In genomic region chr1:88976101-88976500, GRCm38 (mm10) we compare ENCODE assay signal across 24 mouse cellular contexts.
DNase-seq lines count a peak whose midpoint lies in the region; ATAC-seq lines count a peak whose summit lies in the region.
"Had no signal": no experiment of that assay in that cellular context is flagged by ENCODE, and none has a peak within 500 bp of the region (broad histone marks: within the 10 kb centered on the region; RNA-seq: fewer than 3 reads in every experiment).

No protein-coding gene starts in this region.

- H3K4me2 ChIP-seq in kidney, embryonic 15.5 days = no peak overlapping the region
- H3K4me2 ChIP-seq: embryonic facial prominence, embryonic 12.5 days; embryonic facial prominence, embryonic 15.5 days; forebrain, embryonic 12.5 days; forebrain, embryonic 15.5 days; hindbrain, embryonic 12.5 days; hindbrain, embryonic 15.5 days had no signal

- ATAC-seq in kidney, embryonic 15.5 days (replicated peaks; ENCODE audit: low FRiP score) = no peak
- ATAC-seq: forebrain, embryonic 15.5 days had no signal

- no peaks in the 10 kb centered on the region for H3K27me3 ChIP-seq in kidney, embryonic 15.5 days
- H3K27me3 ChIP-seq: CH12.LX; embryonic facial prominence, embryonic 12.5 days; embryonic facial prominence, embryonic 15.5 days; forebrain, embryonic 12.5 days; forebrain, embryonic 15.5 days; hindbrain, embryonic 12.5 days; hindbrain, embryonic 15.5 days had no signal

- peaks cover 7% of the 10 kb centered on the region; the same call in 1 of the 2 replicates for H3K4me1 ChIP-seq in kidney, embryonic 15.5 days
- H3K4me1 ChIP-seq: embryonic facial prominence, embryonic 12.5 days; embryonic facial prominence, embryonic 15.5 days; forebrain, embryonic 15.5 days; heart, embryonic 10.5 days; hindbrain, embryonic 12.5 days; hindbrain, embryonic 15.5 days had no signal

- no peak overlapping the region for H3K4me3 ChIP-seq in kidney, embryonic 15.5 days (replicated peaks)
- H3K4me3 ChIP-seq: embryonic facial prominence, embryonic 12.5 days; embryonic facial prominence, embryonic 15.5 days; forebrain, embryonic 12.5 days; forebrain, embryonic 15.5 days; heart, adult 2 months; heart, embryonic 10.5 days; hindbrain, embryonic 12.5 days; hindbrain, embryonic 15.5 days had no signal

- 67% methylated on average over 8 of the region's 8 CpGs for WGBS in kidney, embryonic 15.5 days

- H3K27ac ChIP-seq in kidney, embryonic 15.5 days = no peak overlapping the region
- H3K27ac ChIP-seq: embryonic facial prominence, embryonic 12.5 days; embryonic facial prominence, embryonic 15.5 days; forebrain, embryonic 12.5 days; forebrain, embryonic 15.5 days; heart, adult 2 months; heart, embryonic 10.5 days; hindbrain, embryonic 12.5 days; hindbrain, embryonic 15.5 days had no signal

- no peak overlapping the region for H3K9ac ChIP-seq in kidney, embryonic 15.5 days
- H3K9ac ChIP-seq: embryonic facial prominence, embryonic 12.5 days; embryonic facial prominence, embryonic 15.5 days; forebrain, embryonic 12.5 days; forebrain, embryonic 15.5 days; hindbrain, embryonic 12.5 days; hindbrain, embryonic 15.5 days had no signal

- H3K36me3 ChIP-seq in kidney, embryonic 15.5 days = no peaks in the 10 kb centered on the region
- H3K36me3 ChIP-seq: embryonic facial prominence, embryonic 12.5 days; embryonic facial prominence, embryonic 15.5 days; forebrain, embryonic 12.5 days; forebrain, embryonic 15.5 days; G1E; heart, embryonic 10.5 days; hindbrain, embryonic 12.5 days; hindbrain, embryonic 15.5 days had no signal

- DNase-seq in kidney, adult 11 months = peak; percentile 17
- peak; percentile 24 for DNase-seq in kidney, postnatal 14 days
- no peak for DNase-seq in kidney, adult 18-20 months
- DNase-seq in fat pad, adult 2 months (ENCODE audit: extremely low read depth, low read depth, low spot score) = peak; percentile 4
- DNase-seq in cerebellum, adult 18-20 months = no peak
- DNase-seq in c-Kit-positive CD71-positive TER-119-positive erythroid progenitor cells, embryonic 14.5 days (ENCODE audit: low spot score) = no peak
- DNase-seq: adrenal gland, adult 2 months; adrenal gland, postnatal 14 days; B cell, adult 2 months; cerebellum, adult 11-12 months; cerebellum, adult 9-11 months; cerebellum, postnatal 25 days; gastrocnemius, postnatal 25 days; heart, adult 2 months had no signal

- no peaks in the 10 kb centered on the region for H3K9me3 ChIP-seq in kidney, embryonic 15.5 days (replicated peaks)
- H3K9me3 ChIP-seq: embryonic facial prominence, embryonic 12.5 days; forebrain, embryonic 12.5 days; forebrain, embryonic 15.5 days; heart, embryonic 10.5 days; hindbrain, embryonic 12.5 days; hindbrain, embryonic 15.5 days had no signal

Comparison
In these comparisons a context has a peak if more than half of its experiments do, and no peak if none do; other contexts are left out.
1. DNase-seq: peak in kidney, adult 11 months (single experiment), kidney, postnatal 14 days (single experiment) and fat pad, adult 2 months (single experiment); none in kidney, adult 18-20 months (single experiment), cerebellum, adult 18-20 months (0 of 2) and c-Kit-positive CD71-positive TER-119-positive erythroid progenitor cells, embryonic 14.5 days (single experiment).